Mouse (Mus musculus) lung, embryonic 15.5 days (tissue): ENCODE results near the gene Mrpl42. TPM values are rescaled to one million over a fixed set of nuclear protein-coding genes. Genes with fewer than 3 reads are reported as not detected.

ENCODE experiments used
- ATAC-seq: fragments of 200-750 bp; cut with Nextera tagmentation; 2 replicates; pipeline ENCODE4 v1.8.0; 2017; ENCODE audit warnings: moderate number of reproducible peaks, borderline replicate concordance; ENCODE audit not compliant: low FRiP score, low TSS enrichment; ENCODE audit errors: extremely low read depth
- H3K27ac ChIP-seq: fragments of 300-500 bp; sonication (generic); 2 replicates; pipeline ENCODE4 v1.5.1; 2015; ENCODE audit warnings: moderate library complexity, mild to moderate bottlenecking, inconsistent platforms
- H3K27me3 ChIP-seq: fragments of 300-500 bp; sonication (generic); 2 replicates; pipeline ENCODE4 v1.6.1; 2015; ENCODE audit warnings: inconsistent platforms
- H3K36me3 ChIP-seq: fragments of 300-500 bp; sonication (generic); 2 replicates; pipeline ENCODE4 v1.6.1; 2015; ENCODE audit warnings: inconsistent platforms
- H3K4me1 ChIP-seq: fragments of 300-500 bp; sonication (generic); 2 replicates; pipeline ENCODE4 v1.6.1; 2015; ENCODE audit warnings: inconsistent platforms
- H3K4me2 ChIP-seq: fragments of 300-500 bp; sonication (generic); 2 replicates; pipeline ENCODE4 v1.6.1; 2015; ENCODE audit warnings: inconsistent platforms, mild to moderate bottlenecking, moderate library complexity
- H3K4me3 ChIP-seq: fragments of 300-500 bp; sonication (generic); 2 replicates; pipeline ENCODE4 v1.5.1; 2015; ENCODE audit warnings: mild to moderate bottlenecking, inconsistent platforms
- H3K9ac ChIP-seq: fragments of 300-500 bp; sonication (generic); 2 replicates; pipeline ENCODE4 v1.6.1; 2015; ENCODE audit warnings: inconsistent platforms
- H3K9me3 ChIP-seq: fragments of 300-500 bp; sonication (generic); 2 replicates; pipeline ENCODE4 v1.6.1; 2016; ENCODE audit warnings: inconsistent platforms
- WGBS: fragments of 180-500 bp; shearing (Covaris S2); methylation state at CpG from one replicate; pipeline ENCODE4 v1.1.7; 2015; 5-methylcytosine and 5-hydroxymethylcytosine counted together
- polyA plus RNA-seq: library from polyadenylated mRNA; unstranded; fragments of >200 nt; fragmentation: Nextera tagmentation; extraction: Ambion mirVana; gene quantifications from 2 replicates; pipeline ENCODE4 v1.2.1, GENCODE M21; 2015

Mrpl42 gene
- polyA plus RNA-seq, 1 experiment from 2014 or later, result 304 TPM

DNA sequence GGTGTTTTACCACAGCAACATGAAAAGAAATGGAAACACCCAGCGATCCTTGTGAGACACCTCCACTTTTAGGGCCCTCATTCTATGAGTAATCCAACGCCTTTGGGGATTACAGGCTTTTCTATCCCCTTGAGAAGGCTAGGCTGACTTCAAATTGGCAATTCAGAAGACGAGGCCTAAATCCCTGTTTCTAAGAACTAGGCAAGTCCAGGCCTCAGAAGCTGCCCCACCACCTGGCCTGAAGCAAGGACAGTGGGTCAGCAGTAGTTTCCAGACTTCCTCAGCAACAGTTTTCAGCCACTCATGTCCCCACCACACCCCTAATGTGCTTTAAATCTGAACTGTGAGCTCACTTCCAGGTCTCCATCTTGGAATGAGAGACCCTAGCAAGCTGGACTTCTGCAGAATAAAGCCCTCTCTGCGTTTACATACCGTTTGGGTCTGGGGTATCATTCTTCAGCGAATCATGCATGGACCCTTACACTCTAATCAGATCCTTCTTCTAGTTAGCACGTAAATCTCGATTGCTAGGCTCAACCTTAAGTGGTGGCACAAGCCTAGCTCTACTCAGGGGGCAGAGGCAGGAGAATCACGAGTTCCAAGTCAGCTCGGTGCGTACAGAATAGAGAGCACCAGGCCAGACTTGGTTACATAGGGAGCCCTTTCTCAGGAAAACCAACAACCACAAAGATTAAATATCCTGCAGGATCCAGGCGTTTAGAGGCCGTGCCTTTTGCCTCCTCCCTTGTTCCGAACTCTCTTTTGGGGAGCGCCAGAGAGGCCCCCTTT, 12.2 kb upstream of the Mrpl42 start:
- peak overlapping the region; percentile 97 for H3K4me3 ChIP-seq
- WGBS, result 32% methylated on average over 15 of the region's 15 CpGs
- H3K27ac ChIP-seq, result peak overlapping the region; percentile 99
- peak overlapping the region; percentile 68 for H3K4me2 ChIP-seq
- no peaks in the 10 kb centered on the region for H3K9me3 ChIP-seq
- peak overlapping the region; percentile 98 for H3K9ac ChIP-seq
- no peaks in the 10 kb centered on the region for H3K36me3 ChIP-seq
- H3K27me3 ChIP-seq, result no peaks in the 10 kb centered on the region
- peaks cover 15% of the 10 kb centered on the region for H3K4me1 ChIP-seq
- no peak for ATAC-seq

DNA sequence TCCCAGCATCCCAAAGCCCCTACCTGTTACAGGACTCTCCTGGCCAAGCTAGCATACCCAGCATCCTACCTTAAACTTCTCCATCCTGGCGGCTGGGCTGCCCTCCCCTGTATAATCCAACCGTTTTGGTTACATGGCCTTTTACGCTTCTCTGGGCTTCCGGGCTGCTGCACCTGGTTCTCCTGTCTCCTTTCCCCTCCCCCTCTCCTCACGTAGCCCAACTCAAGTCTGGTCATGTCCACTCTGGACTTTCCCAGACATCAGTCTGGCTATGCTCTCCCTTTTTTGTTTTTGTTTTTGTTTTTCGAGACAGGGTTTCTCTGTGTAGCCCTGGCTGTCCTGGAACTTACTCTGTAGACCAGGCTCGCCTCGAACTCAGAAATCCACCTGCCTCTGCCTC, 10.9 kb upstream of the Mrpl42 start:
- H3K36me3 ChIP-seq, result no peaks in the 10 kb centered on the region
- no peak overlapping the region for H3K27ac ChIP-seq
- H3K4me1 ChIP-seq, result peaks cover 13% of the 10 kb centered on the region
- no peaks in the 10 kb centered on the region for H3K27me3 ChIP-seq
- H3K9me3 ChIP-seq, result no peaks in the 10 kb centered on the region
- no peak overlapping the region for H3K9ac ChIP-seq
- WGBS, result 78% methylated on average over 8 of the region's 8 CpGs
- H3K4me2 ChIP-seq, result no peak overlapping the region
- H3K4me3 ChIP-seq, result no peak overlapping the region
- ATAC-seq, result no peak

DNA sequence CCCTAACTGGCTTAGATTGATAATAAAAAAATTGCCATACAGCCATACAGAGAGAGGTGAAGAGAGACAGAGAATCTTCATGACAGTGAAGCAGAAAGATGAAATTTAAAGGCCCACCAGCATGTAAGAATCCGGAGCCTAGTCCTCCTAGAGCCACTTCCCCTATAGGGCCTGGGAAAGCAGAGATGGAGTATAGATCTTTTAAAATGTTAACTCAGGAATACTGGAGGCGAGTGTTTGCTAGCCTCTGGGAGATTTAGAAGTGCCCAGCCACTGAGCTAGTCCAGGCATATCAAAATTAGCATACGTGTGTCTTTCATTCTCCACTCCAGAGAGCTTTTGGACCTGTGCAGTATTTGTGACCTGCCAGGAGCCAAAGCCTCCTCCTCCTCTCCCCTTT, 7.5 kb upstream of the Mrpl42 start:
- H3K4me2 ChIP-seq, result no peak overlapping the region
- 72% methylated on average over 3 of the region's 3 CpGs for WGBS
- no peak overlapping the region for H3K9ac ChIP-seq
- no peak for ATAC-seq
- H3K4me3 ChIP-seq, result no peak overlapping the region
- peaks cover 4% of the 10 kb centered on the region for H3K4me1 ChIP-seq
- H3K27me3 ChIP-seq, result no peaks in the 10 kb centered on the region
- H3K9me3 ChIP-seq, result no peaks in the 10 kb centered on the region
- H3K27ac ChIP-seq, result no peak overlapping the region
- no peaks in the 10 kb centered on the region for H3K36me3 ChIP-seq

DNA sequence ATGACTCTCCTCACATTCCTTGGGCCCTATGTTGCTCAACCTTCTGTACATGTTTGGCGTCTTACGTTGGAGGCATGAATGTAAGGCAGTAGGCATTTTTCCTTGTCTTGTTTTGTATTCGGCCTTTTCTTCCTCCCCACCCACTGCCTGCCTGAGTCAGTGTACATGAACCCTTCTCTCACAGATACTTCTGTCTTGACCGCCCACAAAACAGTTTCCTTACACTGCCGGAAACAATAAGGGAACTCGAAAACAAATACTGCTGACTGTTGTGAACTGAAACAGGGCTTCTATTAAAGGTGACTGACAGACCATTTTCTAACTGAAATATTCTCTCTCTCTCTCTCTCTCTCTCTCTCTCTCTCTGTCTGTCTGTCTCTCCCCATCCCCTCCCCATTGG, 7.1 kb upstream of the Mrpl42 start:
- 75% methylated on average over 6 of the region's 6 CpGs for WGBS
- Histone ChIP-seq H3K4me3 (no peak overlapping the region), H3K27me3 (no peaks in the 10 kb centered on the region), H3K36me3 (no peaks in the 10 kb centered on the region), H3K27ac (no peak overlapping the region), H3K9ac (no peak overlapping the region), H3K4me1 (no peaks in the 10 kb centered on the region), H3K9me3 (no peaks in the 10 kb centered on the region), H3K4me2 (no peak overlapping the region)
- ATAC-seq, result no peak

DNA sequence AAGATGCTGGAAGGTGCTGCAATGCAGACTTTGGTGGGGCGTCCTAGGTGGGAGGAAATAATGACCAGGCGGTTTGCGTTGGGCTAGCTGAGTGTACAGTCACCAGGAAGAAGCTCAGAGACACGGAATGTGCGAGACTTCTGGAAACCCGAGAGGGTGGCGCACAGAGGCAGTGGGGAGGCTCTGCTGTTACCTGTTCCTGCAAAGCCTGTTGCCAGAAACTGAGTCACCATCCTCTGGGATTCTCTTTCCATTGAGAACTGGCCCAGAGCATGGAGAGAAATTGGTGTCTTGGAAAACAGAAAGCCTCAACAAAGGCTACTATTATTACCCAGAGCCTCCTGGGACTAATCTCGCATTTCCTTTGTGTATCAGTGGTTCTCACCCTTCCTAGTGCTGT, 6.4 kb upstream of the Mrpl42 start:
- 84% methylated on average over 8 of the region's 8 CpGs for WGBS
- no peak overlapping the region for H3K4me3 ChIP-seq
- no peaks in the 10 kb centered on the region for H3K9me3 ChIP-seq
- H3K27ac ChIP-seq, result no peak overlapping the region
- no peak overlapping the region for H3K4me2 ChIP-seq
- no peaks in the 10 kb centered on the region for H3K36me3 ChIP-seq
- ATAC-seq, result no peak
- H3K9ac ChIP-seq, result no peak overlapping the region
- no peaks in the 10 kb centered on the region for H3K27me3 ChIP-seq
- H3K4me1 ChIP-seq, result no peaks in the 10 kb centered on the region

DNA sequence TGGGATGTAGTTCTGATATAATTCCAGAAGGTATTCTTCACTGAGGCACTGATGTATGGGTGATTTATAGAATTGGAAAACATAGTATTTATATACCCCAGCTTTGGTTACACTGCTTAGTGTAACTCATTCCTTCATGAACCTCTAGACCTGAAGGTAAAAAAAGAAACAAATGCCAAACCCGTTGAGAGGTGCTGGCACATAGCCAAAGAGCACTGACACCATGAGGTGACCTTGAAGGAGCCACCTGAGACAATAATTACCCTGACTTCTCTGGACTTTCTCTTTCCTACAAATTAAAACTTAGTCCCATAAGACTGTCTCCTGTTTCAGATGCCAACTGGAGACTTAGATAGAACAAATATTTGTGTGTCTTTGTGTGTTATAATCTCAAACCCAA, 2.6 kb upstream of the Mrpl42 start:
- Histone ChIP-seq H3K36me3 (no peaks in the 10 kb centered on the region), H3K9ac (no peak overlapping the region), H3K4me3 (no peak overlapping the region), H3K27me3 (no peaks in the 10 kb centered on the region), H3K4me2 (no peak overlapping the region), H3K27ac (no peak overlapping the region), H3K9me3 (no peaks in the 10 kb centered on the region), H3K4me1 (peaks cover 9% of the 10 kb centered on the region)
- WGBS, result 11% methylated on average over 1 of the region's 1 CpGs
- ATAC-seq, result no peak

DNA sequence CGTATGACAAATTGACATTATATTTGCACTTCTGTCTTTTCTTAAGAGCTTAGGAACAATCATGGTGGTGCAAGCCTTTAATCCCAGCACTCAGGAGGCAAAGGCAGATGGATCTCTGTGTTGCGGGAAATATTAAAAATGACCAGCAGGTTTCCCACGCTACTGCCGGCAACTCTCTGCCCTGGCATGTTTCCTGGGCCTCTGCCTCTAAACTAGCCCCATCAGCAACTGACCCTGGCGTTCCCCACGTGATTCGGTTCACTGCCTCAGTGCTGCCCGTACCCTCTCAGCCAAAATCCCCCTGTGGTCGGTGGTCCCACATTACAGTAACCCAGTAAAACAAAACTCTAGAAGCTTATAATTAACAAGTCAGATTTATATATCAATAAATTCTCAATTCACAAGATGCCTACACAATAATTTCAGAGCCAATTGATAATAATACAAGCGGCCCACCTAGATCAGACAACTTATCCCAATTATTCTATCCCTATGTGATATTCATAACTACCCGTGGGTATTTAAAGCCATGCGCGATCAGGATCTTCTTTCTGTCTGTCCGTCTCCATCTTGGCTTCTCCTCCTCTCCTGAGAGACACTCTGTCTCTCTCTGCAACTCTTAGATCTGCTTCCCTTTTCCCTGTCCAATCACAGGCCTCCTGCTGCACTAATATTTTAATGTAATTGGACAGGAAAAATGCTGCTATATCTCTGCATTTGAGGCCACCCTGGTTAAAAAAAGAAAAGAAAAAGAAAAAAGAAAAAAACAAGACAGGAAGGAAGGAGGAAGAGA, 1.9 kb upstream of the Mrpl42 start:
- Histone ChIP-seq H3K27ac (no peak overlapping the region), H3K4me2 (no peak overlapping the region), H3K9me3 (no peaks in the 10 kb centered on the region), H3K27me3 (no peaks in the 10 kb centered on the region), H3K4me3 (no peak overlapping the region), H3K36me3 (no peaks in the 10 kb centered on the region; the same call in 1 of the 2 replicates), H3K9ac (no peak overlapping the region), H3K4me1 (peaks cover 9% of the 10 kb centered on the region)
- WGBS, result 82% methylated on average over 14 of the region's 14 CpGs
- no peak for ATAC-seq

DNA sequence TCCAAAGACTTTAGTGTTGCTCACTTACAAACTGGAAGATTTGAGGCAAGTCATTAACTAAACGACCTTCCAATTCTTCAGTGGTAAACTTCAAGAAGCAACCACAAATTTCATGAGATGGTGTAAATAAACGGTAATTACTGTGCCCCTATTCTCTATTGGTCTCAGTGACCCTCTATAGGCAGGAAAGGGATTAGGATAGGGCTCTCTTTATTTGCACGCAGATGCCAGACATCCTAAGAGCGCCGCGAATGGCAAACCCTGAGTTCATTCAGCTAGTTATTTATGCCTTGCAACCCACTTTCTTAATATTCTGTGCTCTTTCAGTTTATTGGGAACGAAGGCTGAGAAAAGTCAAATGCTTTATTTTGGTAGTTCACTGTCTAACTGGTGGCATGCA, 707 bp downstream of the Mrpl42 start:
- Histone ChIP-seq H3K27ac (peak overlapping the region; percentile 83; the same call in 1 of the 2 replicates), H3K9me3 (no peaks in the 10 kb centered on the region), H3K9ac (peak overlapping the region; percentile 76), H3K4me2 (peak overlapping the region; percentile 59), H3K36me3 (peaks cover 13% of the 10 kb centered on the region; the same call in 1 of the 2 replicates), H3K4me3 (peak overlapping the region; percentile 74), H3K4me1 (peaks cover 9% of the 10 kb centered on the region), H3K27me3 (no peaks in the 10 kb centered on the region)
- ATAC-seq, result no peak
- 3% methylated on average over 7 of the region's 7 CpGs for WGBS

DNA sequence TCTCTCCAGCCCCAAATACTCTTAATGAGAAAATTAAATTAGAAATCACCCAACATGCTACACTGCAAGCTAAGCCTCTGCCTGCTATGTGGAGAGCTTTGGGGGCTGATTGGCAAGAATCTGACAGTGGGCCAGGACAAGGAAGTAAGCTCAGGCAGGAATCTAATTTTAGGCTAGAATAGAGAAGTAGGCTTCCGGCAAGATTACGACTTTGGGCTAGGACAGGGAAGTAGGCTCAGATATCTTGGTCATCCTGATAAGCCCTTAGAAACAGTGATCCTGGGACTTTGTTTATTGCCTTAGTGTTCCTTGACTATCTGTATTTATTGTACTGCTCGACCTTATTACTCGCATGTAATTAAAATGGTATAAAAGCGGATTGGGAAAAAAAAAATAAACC, 7.5 kb downstream of the Mrpl42 start:
- H3K4me1 ChIP-seq, result no peaks in the 10 kb centered on the region
- H3K4me3 ChIP-seq, result no peak overlapping the region
- H3K4me2 ChIP-seq, result no peak overlapping the region
- ATAC-seq, result no peak
- H3K27ac ChIP-seq, result no peak overlapping the region
- WGBS, result 93% methylated on average over 5 of the region's 5 CpGs
- no peak overlapping the region for H3K9ac ChIP-seq
- H3K36me3 ChIP-seq, result peaks cover 73% of the 10 kb centered on the region
- no peaks in the 10 kb centered on the region for H3K9me3 ChIP-seq
- H3K27me3 ChIP-seq, result no peaks in the 10 kb centered on the region

DNA sequence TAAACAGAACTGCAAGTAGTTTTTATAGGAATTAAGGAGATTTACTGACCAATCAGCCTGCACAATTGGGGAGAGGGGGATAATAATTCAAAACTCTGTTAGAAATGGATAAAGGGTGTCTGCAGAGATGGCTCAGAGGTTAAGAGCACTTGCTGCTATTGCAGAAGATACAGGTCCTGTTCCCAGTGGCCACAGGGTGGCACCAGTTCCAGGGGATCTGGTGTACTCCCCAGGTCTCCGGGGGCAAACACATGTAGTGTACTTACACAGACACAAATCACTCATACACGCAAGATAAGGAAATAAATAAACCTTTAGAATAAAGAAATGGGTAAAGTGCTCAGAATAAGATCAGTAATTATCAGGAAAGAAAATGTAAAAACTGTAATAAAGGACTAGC, 12.1 kb downstream of the Mrpl42 start:
- H3K27me3 ChIP-seq, result no peaks in the 10 kb centered on the region
- no peak overlapping the region for H3K27ac ChIP-seq
- ATAC-seq, result no peak
- peaks cover 89% of the 10 kb centered on the region for H3K36me3 ChIP-seq
- WGBS, result 66% methylated on average over 2 of the region's 2 CpGs
- no peak overlapping the region for H3K4me2 ChIP-seq
- H3K9ac ChIP-seq, result no peak overlapping the region
- no peaks in the 10 kb centered on the region for H3K9me3 ChIP-seq
- no peak overlapping the region for H3K4me3 ChIP-seq
- no peaks in the 10 kb centered on the region for H3K4me1 ChIP-seq

DNA sequence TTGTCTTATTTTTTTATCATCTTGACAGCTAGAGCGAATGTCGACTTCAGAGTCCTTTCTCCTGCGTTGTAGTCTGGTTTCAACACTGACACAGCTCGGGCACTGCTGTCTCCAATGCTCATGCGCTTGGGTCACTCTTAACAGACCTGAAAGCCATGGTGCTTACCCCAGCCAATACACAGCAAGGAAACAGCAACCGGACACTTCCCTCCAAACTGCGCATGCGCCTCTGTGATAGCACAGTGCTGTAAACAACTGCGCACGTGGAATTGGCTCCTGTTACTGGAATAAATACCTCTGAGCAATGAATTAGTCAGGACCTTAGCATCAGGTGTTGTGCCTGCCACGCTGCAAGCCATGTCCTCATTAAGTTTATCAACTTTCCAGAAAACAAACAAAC, 24.2 kb downstream of the Mrpl42 start:
- H3K4me1 ChIP-seq, result no peaks in the 10 kb centered on the region
- H3K4me2 ChIP-seq, result no peak overlapping the region
- no peak overlapping the region for H3K9ac ChIP-seq
- peaks cover 14% of the 10 kb centered on the region for H3K36me3 ChIP-seq
- H3K4me3 ChIP-seq, result no peak overlapping the region
- no peak overlapping the region for H3K27ac ChIP-seq
- no peak for ATAC-seq
- H3K27me3 ChIP-seq, result no peaks in the 10 kb centered on the region
- H3K9me3 ChIP-seq, result no peaks in the 10 kb centered on the region
- 81% methylated on average over 11 of the region's 11 CpGs for WGBS

DNA sequence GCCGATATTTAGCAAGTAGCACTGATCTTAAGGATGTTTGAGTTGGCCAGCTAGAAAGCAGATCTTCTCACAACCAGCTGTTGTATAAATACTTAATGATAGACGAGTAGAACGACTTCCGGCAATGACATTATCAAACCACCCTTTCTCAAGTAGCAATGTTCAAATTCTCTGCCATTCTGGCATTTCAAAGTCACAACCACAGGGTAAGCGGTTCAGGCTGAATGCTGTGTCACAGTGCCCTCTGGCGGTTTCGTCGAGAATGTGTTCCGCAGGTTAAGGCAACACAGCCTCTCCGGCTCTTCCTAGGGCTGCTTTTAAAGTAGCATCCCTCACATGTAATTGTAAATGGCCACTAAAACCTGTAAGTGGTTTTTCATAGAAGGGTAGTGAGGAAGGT, 25.8 kb downstream of the Mrpl42 start:
- H3K36me3 ChIP-seq, result peaks cover 7% of the 10 kb centered on the region; the same call in 1 of the 2 replicates
- WGBS, result 4% methylated on average over 10 of the region's 10 CpGs
- no peaks in the 10 kb centered on the region for H3K4me1 ChIP-seq
- no peak overlapping the region for H3K4me2 ChIP-seq
- peak; percentile 75; the same call in 1 of the 2 replicates for ATAC-seq
- no peaks in the 10 kb centered on the region for H3K9me3 ChIP-seq
- no peak overlapping the region for H3K4me3 ChIP-seq
- no peak overlapping the region for H3K27ac ChIP-seq
- no peaks in the 10 kb centered on the region for H3K27me3 ChIP-seq
- H3K9ac ChIP-seq, result no peak overlapping the region
